Mouse (Mus musculus) liver, postnatal 0 days (tissue): ENCODE data around the gene 2210408I21Rik.
"Not testable (repeated sequence)": the region's sequence is repeated elsewhere in the genome, so short reads cannot be mapped to it uniquely, and the experiment has no call there.

Experiments used
- CTCF ChIP-seq: sonication (generic); IDR thresholded peaks from 2 replicates; pipeline ENCODE4 v1.5.1; 2016; ENCODE audit warnings: antibody characterized with exemption, low read depth
- EP300 ChIP-seq: IDR thresholded peaks from 2 replicates; pipeline ENCODE4 v1.6.1; 2016; ENCODE audit warnings: antibody characterized with exemption, low read depth, mild to moderate bottlenecking

- not testable (repeated sequence) for TF ChIP-seq CTCF, EP300
These were observed 42.5 kb upstream of the 2210408I21Rik start for GRCm38 (mm10) chr13:77092876-77093275.
